Mouse (Mus musculus): ENCODE measurements around the gene Pbxip1. TPM values are rescaled to one million over a fixed set of nuclear protein-coding genes. Genes with fewer than 3 reads are reported as not detected.

Gene Pbxip1
- polyA plus RNA-seq, 1 experiment from 2014 or later = 20.4 TPM

DNA sequence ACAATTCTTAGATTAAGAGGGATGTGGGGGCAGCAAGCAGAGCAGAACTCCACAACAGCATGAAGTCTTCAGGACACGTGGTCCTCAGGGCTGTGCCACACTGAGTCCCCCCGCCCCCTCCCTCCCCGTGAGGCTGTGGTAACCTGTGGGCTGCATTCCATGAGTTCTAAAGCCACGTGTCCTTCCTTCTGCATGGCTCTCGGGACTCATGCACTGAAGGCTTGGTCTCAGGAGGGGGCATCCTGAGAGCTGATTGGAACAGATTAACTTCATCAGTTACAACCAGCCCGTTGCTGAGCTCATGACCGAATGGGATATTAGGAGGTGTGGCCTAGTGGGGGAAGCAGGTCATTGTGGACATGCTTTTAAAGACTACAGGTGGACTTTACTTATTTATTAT, 63.2 kb downstream of the Pbxip1 start:
- Histone ChIP-seq H3K4me1 (replicated peaks) (no peaks in the 10 kb centered on the region), H3K27me3 (no peaks in the 10 kb centered on the region), H3K4me3 (no peak overlapping the region), H3K9ac (no peak overlapping the region), H3K4me2 (no peak overlapping the region), H3K9me3 (no peaks in the 10 kb centered on the region), H3K27ac (no peak overlapping the region), H3K36me3 (no peaks in the 10 kb centered on the region)
- ATAC-seq (ENCODE audit: low FRiP score) = no peak
- 58% methylated on average over 7 of the region's 7 CpGs for WGBS

Other genes with a start within 250 kb of the Pbxip1 start
- 47.9 TPM in 2 replicates for gene Gba, start 233.8 kb upstream of the Pbxip1 start, polyA plus RNA-seq (2015; fragmentation: Nextera tagmentation; extraction: Ambion mirVana)
- 53.5 and 60.7 TPM in 2 replicates for gene Thbs3, start 221.5 kb upstream of the Pbxip1 start, polyA plus RNA-seq (2015; fragmentation: Nextera tagmentation; extraction: Ambion mirVana)
- 161 and 166 TPM in 2 replicates for gene Mtx1, start 209.6 kb upstream of the Pbxip1 start, polyA plus RNA-seq (2015; fragmentation: Nextera tagmentation; extraction: Ambion mirVana)
- gene Muc1, start 207.6 kb upstream of the Pbxip1 start, polyA plus RNA-seq (2015; fragmentation: Nextera tagmentation; extraction: Ambion mirVana) = 1.3 and 2.8 TPM in 2 replicates
- gene Krtcap2, start 190.7 kb upstream of the Pbxip1 start, polyA plus RNA-seq (2015; fragmentation: Nextera tagmentation; extraction: Ambion mirVana) = 205 and 209 TPM in 2 replicates
- gene Trim46, start 190.4 kb upstream of the Pbxip1 start, polyA plus RNA-seq (2015; fragmentation: Nextera tagmentation; extraction: Ambion mirVana) = 64.3 and 68.1 TPM in 2 replicates
- gene Dpm3, start 177.3 kb upstream of the Pbxip1 start, polyA plus RNA-seq (2015; fragmentation: Nextera tagmentation; extraction: Ambion mirVana) = 74.4 and 76.2 TPM in 2 replicates
- 34.6 and 38.0 TPM in 2 replicates for gene Slc50a1, start 166.1 kb upstream of the Pbxip1 start, polyA plus RNA-seq (2015; fragmentation: Nextera tagmentation; extraction: Ambion mirVana)
- 12.1 and 12.4 TPM in 2 replicates for gene Efna1, start 155.6 kb upstream of the Pbxip1 start, polyA plus RNA-seq (2015; fragmentation: Nextera tagmentation; extraction: Ambion mirVana)
- 46.8 and 49.7 TPM in 2 replicates for gene Efna3, start 113.7 kb upstream of the Pbxip1 start, polyA plus RNA-seq (2015; fragmentation: Nextera tagmentation; extraction: Ambion mirVana)
- gene Efna4, start 98.7 kb upstream of the Pbxip1 start, polyA plus RNA-seq (2015; fragmentation: Nextera tagmentation; extraction: Ambion mirVana) = 8.6 and 9.8 TPM in 2 replicates
- gene Adam15, start 86.7 kb upstream of the Pbxip1 start, polyA plus RNA-seq (2015; fragmentation: Nextera tagmentation; extraction: Ambion mirVana) = 41.5 and 47.0 TPM in 2 replicates
- 0.14 and 0.17 TPM in 2 replicates for gene Dcst2, start 74.7 kb upstream of the Pbxip1 start, polyA plus RNA-seq (2015; fragmentation: Nextera tagmentation; extraction: Ambion mirVana)
- 1.1 and 1.3 TPM in 2 replicates for gene Dcst1, start 71.5 kb upstream of the Pbxip1 start, polyA plus RNA-seq (2015; fragmentation: Nextera tagmentation; extraction: Ambion mirVana)
- gene Zbtb7b, start 41.9 kb upstream of the Pbxip1 start, polyA plus RNA-seq (2015; fragmentation: Nextera tagmentation; extraction: Ambion mirVana) = 0.70 and 0.73 TPM in 2 replicates
- gene Lenep, start 33.9 kb upstream of the Pbxip1 start, polyA plus RNA-seq (2015; fragmentation: Nextera tagmentation; extraction: Ambion mirVana) = 1.1 and 1.4 TPM in 2 replicates
- 38.5 and 39.3 TPM in 2 replicates for gene Flad1, start 24.8 kb upstream of the Pbxip1 start, polyA plus RNA-seq (2015; fragmentation: Nextera tagmentation; extraction: Ambion mirVana)
- gene Cks1b, start 18.3 kb upstream of the Pbxip1 start, polyA plus RNA-seq (2015; fragmentation: Nextera tagmentation; extraction: Ambion mirVana) = 116 and 121 TPM in 2 replicates
- gene Shc1, start 18.3 kb upstream of the Pbxip1 start, polyA plus RNA-seq (2015; fragmentation: Nextera tagmentation; extraction: Ambion mirVana) = 24.3 and 24.4 TPM in 2 replicates
- 38.7 and 42.0 TPM in 2 replicates for gene Pygo2, start 6.5 kb upstream of the Pbxip1 start, polyA plus RNA-seq (2015; fragmentation: Nextera tagmentation; extraction: Ambion mirVana)
- 101 and 105 TPM in 2 replicates for gene Pmvk, start 17.8 kb downstream of the Pbxip1 start, polyA plus RNA-seq (2015; fragmentation: Nextera tagmentation; extraction: Ambion mirVana)
- gene Kcnn3, start 83.5 kb downstream of the Pbxip1 start, polyA plus RNA-seq (2015; fragmentation: Nextera tagmentation; extraction: Ambion mirVana) = 5.1 and 6.6 TPM in 2 replicates